Mouse (Mus musculus) kidney, adult 11 months (tissue): ENCODE results near the gene Nudt19.
"Not testable (repeated sequence)": the region's sequence is repeated elsewhere in the genome, so short reads cannot be mapped to it uniquely, and the experiment has no call there.

Experiments
- DNase-seq: peaks from one replicate; pipeline ENCODE4 v3.0.0; 2022

Gene Nudt19

DNA sequence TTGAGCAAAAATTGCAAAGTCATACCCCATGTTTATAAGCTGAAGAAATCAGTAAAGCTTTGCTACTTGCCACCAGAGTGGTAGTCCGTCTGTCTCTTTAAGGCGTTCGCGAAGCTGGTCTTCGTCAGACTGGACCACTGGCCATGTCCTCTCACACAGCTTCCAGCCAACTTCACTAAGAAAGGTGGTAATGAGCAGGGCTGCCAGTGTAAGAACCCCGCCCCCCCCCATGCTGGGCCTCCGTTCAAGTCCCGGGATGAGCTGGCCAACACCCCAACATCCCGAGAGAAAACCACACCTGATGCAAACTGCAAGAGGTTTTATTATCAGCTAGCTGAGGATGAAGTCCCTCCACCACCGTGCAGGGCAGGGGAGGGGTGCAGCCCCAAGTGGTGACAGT, 8.8 kb upstream of the Nudt19 start:
- DNase-seq, result not testable (repeated sequence)

DNA sequence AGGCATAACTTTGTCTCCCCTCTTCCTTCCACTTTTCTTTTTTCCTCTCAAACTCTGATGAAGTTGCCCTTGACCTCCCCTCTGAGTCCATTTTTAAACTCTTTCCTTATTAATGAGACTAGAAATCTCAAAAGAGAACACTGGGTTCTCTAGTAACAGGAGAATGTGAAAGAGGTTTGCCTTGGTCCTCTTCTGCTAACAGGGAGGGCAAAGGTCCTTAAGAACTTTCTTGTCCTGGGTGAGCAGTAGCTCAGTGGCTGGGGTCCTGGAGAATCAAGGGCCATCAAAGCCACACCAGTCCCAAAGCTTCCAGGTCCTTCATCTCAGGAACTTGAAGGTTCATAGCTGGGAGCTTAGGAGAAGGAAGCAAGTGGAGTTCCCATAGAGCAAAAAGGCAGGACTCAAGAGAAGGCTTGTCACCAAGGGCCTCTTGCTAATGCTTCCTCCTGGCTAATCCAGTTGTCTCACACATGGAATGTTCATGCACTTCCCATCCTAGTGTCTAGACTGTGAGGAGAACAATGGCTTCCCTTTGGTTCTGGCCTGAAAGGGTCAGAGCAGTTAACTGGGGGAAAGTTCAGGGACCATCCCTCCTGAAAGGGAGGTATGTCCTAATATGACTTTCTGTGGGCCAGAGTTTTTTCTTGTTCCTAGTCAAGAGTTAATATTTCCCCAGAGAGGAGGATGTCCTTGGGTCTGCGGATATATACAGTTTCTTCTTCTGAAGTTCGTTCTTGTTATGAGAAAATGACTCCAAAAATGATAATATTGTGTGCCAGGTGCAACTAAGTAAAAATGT, 8.2 kb upstream of the Nudt19 start:
- DNase-seq, result no peak

DNA sequence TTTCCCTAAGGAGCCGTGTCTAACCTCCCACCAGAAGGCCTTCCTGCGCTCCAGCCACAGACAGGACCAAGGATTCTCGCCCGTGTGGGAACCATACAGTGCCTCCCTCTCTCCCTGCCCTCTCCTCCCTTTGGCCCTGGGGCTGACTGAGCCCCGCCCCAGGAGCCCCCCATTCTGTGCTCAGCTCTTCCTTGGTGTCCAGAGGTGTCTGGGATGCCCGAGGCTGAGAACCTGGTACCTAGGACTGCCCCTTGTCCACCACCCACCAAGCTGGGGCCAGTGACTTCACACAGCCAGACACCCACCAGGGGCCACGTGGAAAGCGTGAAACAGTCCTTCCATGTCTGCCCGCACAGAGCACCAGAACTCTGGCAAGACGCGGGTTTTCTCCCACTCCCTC, 7.0 kb upstream of the Nudt19 start:
- DNase-seq, result no peak

- DNase-seq, result no peak
Observed at GRCm38 (mm10) chr7:35559838-35560237, 3.7 kb upstream of the Nudt19 start.

DNA sequence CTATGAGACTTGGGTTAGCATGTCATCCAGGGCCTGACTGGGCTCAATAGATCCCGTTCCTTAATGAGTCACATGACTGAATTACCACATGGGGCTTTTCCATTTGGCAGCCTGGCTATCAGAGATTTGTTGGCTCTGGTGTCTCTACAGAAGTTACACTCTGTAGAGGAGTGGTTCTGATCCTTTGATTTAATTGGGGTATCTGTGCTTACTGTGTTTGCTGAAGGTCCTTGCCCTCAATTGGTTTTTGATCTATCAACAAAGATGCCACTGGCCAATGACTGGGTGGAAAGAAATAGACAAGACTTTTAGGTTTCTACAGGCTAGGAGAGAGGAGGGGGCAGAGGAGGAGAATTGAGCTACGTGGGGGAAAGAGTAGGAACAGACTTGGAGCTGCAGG, 2.6 kb upstream of the Nudt19 start:
- no peak for DNase-seq

GRCm38 (mm10) chr7:35557577-35557976, 1.5 kb upstream of the Nudt19 start:
- peak; percentile 23 for DNase-seq

DNA sequence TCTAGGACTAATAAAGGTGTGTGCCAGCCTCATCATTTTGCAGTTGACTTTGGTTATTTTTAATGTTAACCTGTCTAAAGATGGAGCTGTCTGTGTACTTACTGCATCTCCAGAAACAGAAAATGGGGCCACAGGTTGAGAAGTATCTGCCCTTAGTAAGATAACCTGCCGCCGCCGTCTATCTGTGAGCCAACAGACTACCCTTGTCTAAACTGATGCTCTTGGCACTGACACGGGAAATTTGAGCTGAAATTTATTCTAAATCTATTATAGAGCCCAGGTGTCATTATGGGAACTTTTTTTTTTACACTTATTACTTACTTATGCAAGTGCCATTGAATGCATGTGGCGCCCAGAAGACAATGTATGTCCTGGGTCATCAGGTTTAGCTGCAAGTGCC, 801 bp upstream of the Nudt19 start:
- no peak for DNase-seq

- peak; percentile 92 for DNase-seq
Observed at GRCm38 (mm10) chr7:35555224-35556204, 590 bp downstream of the Nudt19 start.

DNA sequence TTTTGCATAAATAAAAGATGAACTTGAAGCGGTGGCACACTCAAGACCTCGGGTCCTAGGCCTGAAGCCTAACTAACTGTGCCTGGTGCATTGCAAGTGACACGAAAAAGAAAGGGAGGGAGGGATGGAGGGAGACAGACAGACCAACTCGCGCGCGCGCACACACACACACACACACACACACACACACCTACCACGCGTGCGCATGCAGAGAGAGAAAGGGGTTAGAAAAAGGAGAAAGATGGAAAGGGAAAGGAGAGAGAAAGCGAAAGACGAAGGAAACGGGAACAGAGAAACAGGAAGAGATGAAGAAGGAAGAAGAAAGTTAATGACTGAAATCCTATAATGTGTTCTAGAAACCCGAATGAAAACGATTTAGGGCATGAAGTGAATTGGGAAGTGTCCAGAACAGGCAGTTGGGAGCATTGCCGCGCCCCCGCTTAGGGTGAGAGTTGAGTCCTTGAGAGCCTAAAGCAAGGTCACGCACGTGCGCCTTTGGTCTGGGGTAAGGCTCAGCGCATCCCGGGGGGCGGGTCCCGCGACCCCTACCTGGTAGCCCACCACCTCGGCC, 1.4 kb downstream of the Nudt19 start:
- peak; percentile 15 for DNase-seq

GRCm38 (mm10) chr7:35553751-35554604, 2.1 kb downstream of the Nudt19 start:
- DNase-seq, result peak; percentile 21

GRCm38 (mm10) chr7:35545881-35546280, 10.2 kb downstream of the Nudt19 start:
- peak; percentile 55 for DNase-seq

GRCm38 (mm10) chr7:35537562-35537961, 18.5 kb downstream of the Nudt19 start, which contains the start of gene Tdrd12:
Gene Tdrd12, minus strand, starts transcription at chr7:35537745.
- DNase-seq, result no peak

GRCm38 (mm10) chr7:35535750-35536512, 20.2 kb downstream of the Nudt19 start:
- no peak for DNase-seq

DNA sequence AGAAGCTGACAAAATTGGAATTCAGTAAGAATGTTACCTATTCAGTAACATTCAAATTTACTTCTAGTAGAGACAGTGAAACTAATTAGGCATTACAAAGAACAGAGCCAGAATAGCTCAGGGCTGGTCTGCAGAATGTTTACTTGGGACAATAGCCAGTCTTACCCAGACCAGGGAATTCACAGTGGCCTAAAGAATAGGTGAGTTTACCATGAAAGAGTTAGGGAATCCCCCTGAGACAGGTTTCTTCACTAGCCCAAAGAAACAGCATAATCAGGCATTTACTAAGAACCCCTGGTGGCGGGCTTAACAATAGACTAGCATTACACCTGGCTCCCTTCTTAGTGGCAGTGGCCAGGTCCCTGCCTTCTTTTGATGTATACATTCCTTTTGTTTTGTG, 25.6 kb downstream of the Nudt19 start:
- DNase-seq, result not testable (repeated sequence)

DNA sequence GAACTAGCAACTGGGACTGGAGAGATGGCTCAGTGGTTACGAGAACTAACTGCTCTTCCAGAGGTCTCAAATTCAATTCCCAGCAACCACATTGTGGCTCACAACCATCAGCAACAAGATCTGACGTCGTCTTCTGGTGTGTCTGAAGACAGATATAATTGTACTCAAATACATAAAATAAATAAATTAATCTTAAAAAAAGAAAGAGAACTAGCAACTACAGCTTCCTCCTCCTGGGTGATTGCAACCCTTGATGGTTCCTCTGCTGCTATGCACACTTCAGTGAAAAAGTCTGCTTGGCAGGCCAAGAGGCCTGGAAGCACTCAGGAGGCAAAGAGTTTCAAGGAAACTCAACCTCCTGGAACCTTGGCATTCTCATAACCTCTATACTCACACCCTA, 26.1 kb downstream of the Nudt19 start:
- no peak for DNase-seq

DNA sequence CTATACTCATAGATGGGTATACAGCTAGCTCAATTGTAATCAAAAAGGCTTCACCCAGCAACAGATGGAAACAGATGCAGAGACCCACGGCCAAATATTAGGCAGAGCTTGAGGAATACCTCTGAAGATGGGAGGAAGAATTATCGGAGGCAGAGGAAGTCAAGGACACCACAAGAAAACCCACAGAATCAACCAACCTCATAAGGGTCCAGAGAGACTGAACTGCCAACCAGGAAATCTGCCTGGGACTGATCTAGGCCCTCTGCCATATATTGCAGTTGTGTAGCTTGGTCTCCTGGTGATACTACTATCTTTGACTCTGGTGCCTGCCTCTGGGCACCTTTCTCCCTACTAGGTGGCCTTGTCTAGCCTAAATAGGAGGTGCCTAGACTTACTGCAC, 29.3 kb downstream of the Nudt19 start:
- DNase-seq, result no peak

DNA sequence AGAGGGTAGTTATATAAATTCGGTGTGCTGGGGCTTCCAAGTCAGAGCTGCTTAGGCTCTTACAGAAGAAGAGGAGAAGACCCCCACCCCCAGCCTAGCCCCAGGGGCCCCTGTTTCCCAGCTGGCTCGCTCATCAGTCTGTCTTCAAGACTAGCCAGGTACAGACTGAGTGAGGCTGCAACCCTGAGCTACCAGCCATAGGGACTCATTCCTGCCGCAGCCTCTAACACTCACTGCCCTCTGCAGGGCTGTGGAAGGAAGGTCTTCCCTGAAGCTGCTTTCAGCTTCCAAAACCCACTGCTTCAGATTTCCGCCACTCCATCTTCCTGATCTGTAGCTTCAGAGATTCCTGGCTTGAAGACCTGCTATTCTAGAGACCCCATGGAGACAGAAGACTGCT, 54.1 kb downstream of the Nudt19 start:
- no peak for DNase-seq

- no peak for DNase-seq
Observed at GRCm38 (mm10) chr7:35497516-35497915, 58.6 kb downstream of the Nudt19 start.
